Mouse (Mus musculus): ENCODE measurements at regions not wholly inside any gene's neighbourhood (a gene's known extent, or its start where the extent isn't known, plus 50 kb on each side); places are given as distances from the start of the nearest gene placed in this dataset.
A peak's percentile ranks its signal among the peaks of the same experiment; 100 is the strongest.
"Not testable (repeated sequence)": the region's sequence is repeated elsewhere in the genome, so short reads cannot be mapped to it uniquely, and the experiment has no call there.

- H3K4me1 ChIP-seq (ENCODE audit: control insufficient read depth, insufficient read depth, low read length); H3K36me3 ChIP-seq (ENCODE audit: control insufficient read depth, insufficient read depth, low read length); H3K9me3 ChIP-seq (replicated peaks; ENCODE audit: control insufficient read depth, low read length); H3K4me2 ChIP-seq; ATAC-seq (replicated peaks; ENCODE audit: insufficient number of reproducible peaks, low FRiP score, low TSS enrichment); H3K27ac ChIP-seq (ENCODE audit: low read depth, low read length); H3K27me3 ChIP-seq (ENCODE audit: control insufficient read depth, insufficient read depth, low read length); H3K9ac ChIP-seq (ENCODE audit: low read depth, low read length): not testable (repeated sequence)
- H3K4me3 ChIP-seq (ENCODE audit: low read depth, low read length) = peak overlapping the region; percentile 18; the same call in 1 of the 2 replicates
- 52% methylated on average over 14 of the region's 14 CpGs for WGBS (ENCODE audit: insufficient replicate concordance)
Observed at GRCm38 (mm10) chrX:50572191-50573095, 144.1 kb upstream of the Olfr1324 start.

GRCm38 (mm10) chrX:50569087-50569486 lies 140.8 kb upstream of the Olfr1324 start:
- Histone ChIP-seq H3K4me2 (no peak overlapping the region), H3K4me3 (ENCODE audit: low read depth, low read length) (no peak overlapping the region), H3K9ac (ENCODE audit: low read depth, low read length) (no peak overlapping the region), H3K36me3 (ENCODE audit: control insufficient read depth, insufficient read depth, low read length) (peaks cover 3% of the 10 kb centered on the region; the same call in 1 of the 2 replicates), H3K27me3 (ENCODE audit: control insufficient read depth, insufficient read depth, low read length) (no peaks in the 10 kb centered on the region), H3K9me3 (replicated peaks; ENCODE audit: control insufficient read depth, low read length) (no peaks in the 10 kb centered on the region), H3K4me1 (ENCODE audit: control insufficient read depth, insufficient read depth, low read length) (no peaks in the 10 kb centered on the region), H3K27ac (ENCODE audit: low read depth, low read length) (no peak overlapping the region)
- no peak for ATAC-seq (replicated peaks; ENCODE audit: insufficient number of reproducible peaks, low FRiP score, low TSS enrichment)
- 52% methylated on average over 6 of the region's 6 CpGs for WGBS (ENCODE audit: insufficient replicate concordance)

GRCm38 (mm10) chrX:50566345-50566744 lies 138.0 kb upstream of the Olfr1324 start:
- H3K4me1 ChIP-seq (ENCODE audit: control insufficient read depth, insufficient read depth, low read length) = no peaks in the 10 kb centered on the region
- no peak overlapping the region for H3K4me3 ChIP-seq (ENCODE audit: low read depth, low read length)
- peaks cover 3% of the 10 kb centered on the region; the same call in 1 of the 2 replicates for H3K36me3 ChIP-seq (ENCODE audit: control insufficient read depth, insufficient read depth, low read length)
- WGBS (ENCODE audit: insufficient replicate concordance) = 70% methylated on average over 5 of the region's 5 CpGs
- peak overlapping the region; percentile 19; the same call in 1 of the 2 replicates for H3K4me2 ChIP-seq
- no peak overlapping the region for H3K9ac ChIP-seq (ENCODE audit: low read depth, low read length)
- no peaks in the 10 kb centered on the region for H3K27me3 ChIP-seq (ENCODE audit: control insufficient read depth, insufficient read depth, low read length)
- no peaks in the 10 kb centered on the region for H3K9me3 ChIP-seq (replicated peaks; ENCODE audit: control insufficient read depth, low read length)
- ATAC-seq (replicated peaks; ENCODE audit: insufficient number of reproducible peaks, low FRiP score, low TSS enrichment) = no peak
- no peak overlapping the region for H3K27ac ChIP-seq (ENCODE audit: low read depth, low read length)

GRCm38 (mm10) chrX:50565031-50565430 lies 136.7 kb upstream of the Olfr1324 start:
- not testable (repeated sequence) for H3K9me3 ChIP-seq (replicated peaks; ENCODE audit: control insufficient read depth, low read length); H3K27ac ChIP-seq (ENCODE audit: low read depth, low read length); H3K4me3 ChIP-seq (ENCODE audit: low read depth, low read length); H3K27me3 ChIP-seq (ENCODE audit: control insufficient read depth, insufficient read depth, low read length); H3K4me1 ChIP-seq (ENCODE audit: control insufficient read depth, insufficient read depth, low read length); H3K4me2 ChIP-seq; ATAC-seq (replicated peaks; ENCODE audit: insufficient number of reproducible peaks, low FRiP score, low TSS enrichment); H3K36me3 ChIP-seq (ENCODE audit: control insufficient read depth, insufficient read depth, low read length); H3K9ac ChIP-seq (ENCODE audit: low read depth, low read length)
- WGBS (ENCODE audit: insufficient replicate concordance) = 85% methylated on average over 5 of the region's 5 CpGs

GRCm38 (mm10) chrX:50560915-50561314 lies 132.6 kb upstream of the Olfr1324 start:
- H3K9ac ChIP-seq (ENCODE audit: low read depth, low read length) = no peak overlapping the region
- H3K4me1 ChIP-seq (ENCODE audit: control insufficient read depth, insufficient read depth, low read length) = no peaks in the 10 kb centered on the region
- no peaks in the 10 kb centered on the region for H3K27me3 ChIP-seq (ENCODE audit: control insufficient read depth, insufficient read depth, low read length)
- no peaks in the 10 kb centered on the region for H3K9me3 ChIP-seq (replicated peaks; ENCODE audit: control insufficient read depth, low read length)
- H3K36me3 ChIP-seq (ENCODE audit: control insufficient read depth, insufficient read depth, low read length) = no peaks in the 10 kb centered on the region
- H3K27ac ChIP-seq (ENCODE audit: low read depth, low read length) = no peak overlapping the region
- 58% methylated on average over 2 of the region's 2 CpGs for WGBS (ENCODE audit: insufficient replicate concordance)
- ATAC-seq (replicated peaks; ENCODE audit: insufficient number of reproducible peaks, low FRiP score, low TSS enrichment) = no peak
- no peak overlapping the region for H3K4me2 ChIP-seq
- no peak overlapping the region for H3K4me3 ChIP-seq (ENCODE audit: low read depth, low read length)

GRCm38 (mm10) chrX:50550297-50550696 lies 122.0 kb upstream of the Olfr1324 start:
- no peak for ATAC-seq (replicated peaks; ENCODE audit: insufficient number of reproducible peaks, low FRiP score, low TSS enrichment)
- Histone ChIP-seq H3K36me3 (ENCODE audit: control insufficient read depth, insufficient read depth, low read length) (no peaks in the 10 kb centered on the region), H3K27ac (ENCODE audit: low read depth, low read length) (no peak overlapping the region), H3K9me3 (replicated peaks; ENCODE audit: control insufficient read depth, low read length) (no peaks in the 10 kb centered on the region), H3K27me3 (ENCODE audit: control insufficient read depth, insufficient read depth, low read length) (no peaks in the 10 kb centered on the region), H3K4me3 (ENCODE audit: low read depth, low read length) (peak overlapping the region; percentile 32), H3K9ac (ENCODE audit: low read depth, low read length) (0 out of 2 replicates have a peak overlapping the region, but pooled peaks have one; percentile 16), H3K4me2 (peak overlapping the region; percentile 45), H3K4me1 (ENCODE audit: control insufficient read depth, insufficient read depth, low read length) (no peaks in the 10 kb centered on the region)
- 51% methylated on average over 10 of the region's 10 CpGs for WGBS (ENCODE audit: insufficient replicate concordance)

GRCm38 (mm10) chrX:50549713-50550112 lies 121.4 kb upstream of the Olfr1324 start:
- Histone ChIP-seq H3K4me3 (ENCODE audit: low read depth, low read length) (peak overlapping the region; percentile 32), H3K4me1 (ENCODE audit: control insufficient read depth, insufficient read depth, low read length) (no peaks in the 10 kb centered on the region), H3K9me3 (replicated peaks; ENCODE audit: control insufficient read depth, low read length) (no peaks in the 10 kb centered on the region), H3K4me2 (peak overlapping the region; percentile 45), H3K36me3 (ENCODE audit: control insufficient read depth, insufficient read depth, low read length) (no peaks in the 10 kb centered on the region), H3K27me3 (ENCODE audit: control insufficient read depth, insufficient read depth, low read length) (no peaks in the 10 kb centered on the region), H3K9ac (ENCODE audit: low read depth, low read length) (no peak overlapping the region), H3K27ac (ENCODE audit: low read depth, low read length) (no peak overlapping the region)
- no peak for ATAC-seq (replicated peaks; ENCODE audit: insufficient number of reproducible peaks, low FRiP score, low TSS enrichment)
- 43% methylated on average over 3 of the region's 3 CpGs for WGBS (ENCODE audit: insufficient replicate concordance)

GRCm38 (mm10) chrX:50537785-50538159 lies 109.5 kb upstream of the Olfr1324 start:
- not testable (repeated sequence) for H3K9ac ChIP-seq (ENCODE audit: low read depth, low read length); ATAC-seq (replicated peaks; ENCODE audit: insufficient number of reproducible peaks, low FRiP score, low TSS enrichment); H3K36me3 ChIP-seq (ENCODE audit: control insufficient read depth, insufficient read depth, low read length); H3K27me3 ChIP-seq (ENCODE audit: control insufficient read depth, insufficient read depth, low read length); H3K27ac ChIP-seq (ENCODE audit: low read depth, low read length); H3K9me3 ChIP-seq (replicated peaks; ENCODE audit: control insufficient read depth, low read length); H3K4me1 ChIP-seq (ENCODE audit: control insufficient read depth, insufficient read depth, low read length)
- peak overlapping the region; percentile 38; the same call in 1 of the 2 replicates for H3K4me2 ChIP-seq
- WGBS (ENCODE audit: insufficient replicate concordance) = 58% methylated on average over 4 of the region's 4 CpGs
- peak overlapping the region; percentile 38; the same call in 1 of the 2 replicates for H3K4me3 ChIP-seq (ENCODE audit: low read depth, low read length)

Measured in heart, embryonic 11.5 days (tissue).